Mouse (Mus musculus) lung, embryonic 15.5 days (tissue): Measurements from ENCODE around the gene Sox6. TPM values are rescaled to one million over a fixed set of nuclear protein-coding genes. Genes with fewer than 3 reads are reported as not detected.

Experiments used
- ATAC-seq: fragments of 200-750 bp; cut with Nextera tagmentation; 2 replicates; pipeline ENCODE4 v1.8.0; 2017; ENCODE audit warnings: moderate number of reproducible peaks, borderline replicate concordance; ENCODE audit not compliant: low FRiP score, low TSS enrichment; ENCODE audit errors: extremely low read depth
- H3K27ac ChIP-seq: fragments of 300-500 bp; sonication (generic); 2 replicates; pipeline ENCODE4 v1.5.1; 2015; ENCODE audit warnings: moderate library complexity, mild to moderate bottlenecking, inconsistent platforms
- H3K27me3 ChIP-seq: fragments of 300-500 bp; sonication (generic); 2 replicates; pipeline ENCODE4 v1.6.1; 2015; ENCODE audit warnings: inconsistent platforms
- H3K36me3 ChIP-seq: fragments of 300-500 bp; sonication (generic); 2 replicates; pipeline ENCODE4 v1.6.1; 2015; ENCODE audit warnings: inconsistent platforms
- H3K4me1 ChIP-seq: fragments of 300-500 bp; sonication (generic); 2 replicates; pipeline ENCODE4 v1.6.1; 2015; ENCODE audit warnings: inconsistent platforms
- H3K4me2 ChIP-seq: fragments of 300-500 bp; sonication (generic); 2 replicates; pipeline ENCODE4 v1.6.1; 2015; ENCODE audit warnings: inconsistent platforms, mild to moderate bottlenecking, moderate library complexity
- H3K4me3 ChIP-seq: fragments of 300-500 bp; sonication (generic); 2 replicates; pipeline ENCODE4 v1.5.1; 2015; ENCODE audit warnings: mild to moderate bottlenecking, inconsistent platforms
- H3K9ac ChIP-seq: fragments of 300-500 bp; sonication (generic); 2 replicates; pipeline ENCODE4 v1.6.1; 2015; ENCODE audit warnings: inconsistent platforms
- H3K9me3 ChIP-seq: fragments of 300-500 bp; sonication (generic); 2 replicates; pipeline ENCODE4 v1.6.1; 2016; ENCODE audit warnings: inconsistent platforms
- WGBS: fragments of 180-500 bp; shearing (Covaris S2); methylation state at CpG from one replicate; pipeline ENCODE4 v1.1.7; 2015; 5-methylcytosine and 5-hydroxymethylcytosine counted together
- polyA plus RNA-seq: library from polyadenylated mRNA; unstranded; fragments of >200 nt; fragmentation: Nextera tagmentation; extraction: Ambion mirVana; gene quantifications from 2 replicates; pipeline ENCODE4 v1.2.1, GENCODE M21; 2015

The Sox6 gene
- polyA plus RNA-seq, 1 experiment from 2014 or later: 23.1 TPM

DNA sequence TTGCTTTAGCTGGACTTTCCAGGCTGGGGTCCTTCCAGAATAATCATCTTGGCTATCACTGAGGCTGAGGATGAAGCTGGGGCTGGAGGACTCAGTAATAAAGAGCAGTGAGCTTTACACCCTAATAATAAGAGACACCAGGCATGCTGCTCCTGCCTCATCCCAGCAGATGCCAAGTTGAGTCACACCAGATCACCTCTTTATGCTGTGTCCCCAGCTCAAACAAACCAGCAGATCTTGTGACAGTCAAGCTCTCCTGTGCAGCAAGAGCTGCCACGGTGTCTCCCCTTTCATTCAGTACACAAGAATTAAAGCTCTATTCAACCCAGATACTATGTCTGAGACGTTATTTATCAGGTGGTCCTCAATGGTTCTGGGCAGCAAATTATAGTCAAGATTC is 560.8 kb downstream of the Sox6 start:
- H3K27me3 ChIP-seq: no peaks in the 10 kb centered on the region
- H3K36me3 ChIP-seq: no peaks in the 10 kb centered on the region
- no peak for ATAC-seq
- H3K27ac ChIP-seq: no peak overlapping the region
- no peak overlapping the region for H3K9ac ChIP-seq
- no peaks in the 10 kb centered on the region for H3K9me3 ChIP-seq
- H3K4me2 ChIP-seq: no peak overlapping the region
- WGBS: 74% methylated on average over 2 of the region's 2 CpGs
- H3K4me3 ChIP-seq: no peak overlapping the region
- H3K4me1 ChIP-seq: 0 out of 2 replicates have a peak, but pooled peaks cover 4% of the 10 kb centered on the region

DNA sequence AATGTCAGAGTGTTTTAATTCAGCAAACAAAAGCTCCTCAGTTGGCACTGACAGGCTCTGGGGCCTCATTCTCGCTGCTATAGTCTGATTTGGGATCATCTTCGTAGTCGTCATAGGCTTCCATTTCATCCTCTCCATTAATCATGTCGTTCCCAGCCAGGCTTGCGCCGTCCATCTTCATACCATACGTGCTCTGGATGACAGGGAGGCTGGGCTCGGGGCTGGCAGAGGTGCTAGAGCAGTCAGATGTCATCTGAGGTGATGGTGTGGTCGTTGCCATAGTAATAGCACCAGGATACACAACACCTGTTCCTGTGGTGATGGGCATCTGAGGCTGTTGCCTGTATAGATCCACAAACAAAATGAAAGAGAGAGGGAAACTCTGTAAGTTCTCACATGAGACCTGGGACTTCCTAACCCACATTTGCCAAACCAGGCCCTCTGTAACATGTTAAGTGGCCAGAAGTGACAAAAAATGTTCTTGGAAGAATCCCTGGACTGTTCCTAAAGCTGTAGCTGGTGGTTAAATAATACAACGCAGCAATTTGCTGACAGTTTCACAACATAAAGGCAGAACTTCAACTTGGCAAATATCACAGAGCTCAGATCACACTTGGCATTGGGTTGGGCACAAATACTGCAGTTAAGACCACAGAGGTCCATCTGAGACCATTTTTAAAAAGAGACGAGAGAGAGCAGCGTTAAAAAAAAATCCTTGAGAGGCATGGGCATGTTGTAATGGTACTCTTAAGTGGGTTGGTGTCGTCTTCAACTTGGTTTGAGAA is 561.5 kb downstream of the Sox6 start:
- H3K4me3 ChIP-seq: no peak overlapping the region
- WGBS: 54% methylated on average over 13 of the region's 13 CpGs
- H3K27ac ChIP-seq: no peak overlapping the region
- H3K36me3 ChIP-seq: no peaks in the 10 kb centered on the region
- H3K9me3 ChIP-seq: no peaks in the 10 kb centered on the region
- H3K27me3 ChIP-seq: no peaks in the 10 kb centered on the region
- 0 out of 2 replicates have a peak, but pooled peaks cover 4% of the 10 kb centered on the region for H3K4me1 ChIP-seq
- H3K4me2 ChIP-seq: no peak overlapping the region
- no peak for ATAC-seq
- H3K9ac ChIP-seq: no peak overlapping the region

DNA sequence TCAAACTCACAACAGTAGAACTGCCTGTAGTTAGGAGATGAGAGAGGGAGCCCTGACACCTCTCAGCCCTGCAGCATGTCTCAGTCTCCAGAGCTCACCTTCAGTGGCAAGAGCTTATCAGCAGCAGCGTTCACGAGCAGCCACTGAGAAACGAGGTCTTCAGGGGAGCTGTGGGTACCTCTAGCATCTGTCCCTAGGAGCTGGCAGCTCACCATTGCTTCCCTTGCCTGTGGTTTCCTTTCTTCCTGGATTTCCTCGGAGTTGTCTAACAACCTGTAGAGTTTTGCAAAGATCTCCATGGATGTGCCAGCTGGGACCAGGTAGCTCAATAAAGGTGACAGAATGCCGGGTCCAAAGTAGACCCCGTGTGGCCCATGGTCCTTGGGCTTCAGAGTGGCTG is 563.4 kb downstream of the Sox6 start:
- Histone ChIP-seq H3K36me3 (no peaks in the 10 kb centered on the region), H3K9ac (no peak overlapping the region), H3K4me1 (0 out of 2 replicates have a peak, but pooled peaks cover 4% of the 10 kb centered on the region), H3K4me3 (no peak overlapping the region), H3K4me2 (no peak overlapping the region), H3K9me3 (no peaks in the 10 kb centered on the region), H3K27ac (no peak overlapping the region), H3K27me3 (no peaks in the 10 kb centered on the region)
- no peak for ATAC-seq
- 63% methylated on average over 6 of the region's 6 CpGs for WGBS

- Histone ChIP-seq H3K4me3 (no peak overlapping the region), H3K4me2 (no peak overlapping the region), H3K27me3 (no peaks in the 10 kb centered on the region), H3K36me3 (no peaks in the 10 kb centered on the region), H3K9me3 (no peaks in the 10 kb centered on the region), H3K4me1 (0 out of 2 replicates have a peak, but pooled peaks cover 4% of the 10 kb centered on the region), H3K27ac (no peak overlapping the region), H3K9ac (no peak overlapping the region)
- ATAC-seq: no peak
- WGBS: 73% methylated on average over 9 of the region's 9 CpGs
Observed at GRCm38 (mm10) chr7:115474115-115474514, 564.5 kb downstream of the Sox6 start.

GRCm38 (mm10) chr7:115472850-115473249 is 565.7 kb downstream of the Sox6 start:
- Histone ChIP-seq H3K27me3 (no peaks in the 10 kb centered on the region), H3K36me3 (no peaks in the 10 kb centered on the region), H3K9ac (no peak overlapping the region), H3K27ac (no peak overlapping the region), H3K9me3 (no peaks in the 10 kb centered on the region), H3K4me3 (no peak overlapping the region), H3K4me2 (no peak overlapping the region), H3K4me1 (0 out of 2 replicates have a peak, but pooled peaks cover 4% of the 10 kb centered on the region)
- 71% methylated on average over 3 of the region's 3 CpGs for WGBS
- ATAC-seq: no peak

DNA sequence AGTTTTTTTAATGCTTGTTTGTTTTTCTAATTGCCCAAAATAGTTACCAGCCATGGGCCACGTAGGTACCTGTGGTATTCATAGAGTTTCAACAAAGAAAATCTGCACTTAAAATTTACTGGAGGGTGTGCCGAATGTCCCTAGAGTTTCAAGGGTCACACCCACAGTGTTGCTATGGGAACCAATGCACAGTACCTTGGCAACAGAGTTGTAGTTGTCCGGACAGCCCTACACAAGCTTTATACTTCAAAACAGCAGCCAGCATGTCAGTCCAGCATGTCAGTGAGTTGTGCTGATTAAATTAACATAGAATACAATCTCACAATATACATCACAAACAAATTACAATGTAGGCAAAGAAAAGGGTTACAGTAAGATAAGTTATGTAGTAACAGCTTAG is 567.1 kb downstream of the Sox6 start:
- WGBS: 49% methylated on average over 3 of the region's 3 CpGs
- H3K4me1 ChIP-seq: peaks cover 6% of the 10 kb centered on the region; the same call in 1 of the 2 replicates

GRCm38 (mm10) chr7:115466811-115467210 is 571.8 kb downstream of the Sox6 start:
- Histone ChIP-seq H3K4me3 (no peak overlapping the region), H3K4me2 (no peak overlapping the region), H3K27me3 (no peaks in the 10 kb centered on the region), H3K9ac (no peak overlapping the region), H3K27ac (no peak overlapping the region), H3K36me3 (no peaks in the 10 kb centered on the region), H3K9me3 (no peaks in the 10 kb centered on the region), H3K4me1 (peaks cover 10% of the 10 kb centered on the region)
- 37% methylated on average over 6 of the region's 6 CpGs for WGBS
- no peak for ATAC-seq

More for the DNA sequence above, 567.1 kb downstream of the Sox6 start:
- no peaks in the 10 kb centered on the region for H3K9me3 ChIP-seq
- H3K27me3 ChIP-seq: no peaks in the 10 kb centered on the region
- H3K4me3 ChIP-seq: no peak overlapping the region
- ATAC-seq: no peak
- H3K9ac ChIP-seq: no peak overlapping the region
- no peak overlapping the region for H3K27ac ChIP-seq
- H3K4me2 ChIP-seq: no peak overlapping the region
- H3K36me3 ChIP-seq: no peaks in the 10 kb centered on the region

DNA sequence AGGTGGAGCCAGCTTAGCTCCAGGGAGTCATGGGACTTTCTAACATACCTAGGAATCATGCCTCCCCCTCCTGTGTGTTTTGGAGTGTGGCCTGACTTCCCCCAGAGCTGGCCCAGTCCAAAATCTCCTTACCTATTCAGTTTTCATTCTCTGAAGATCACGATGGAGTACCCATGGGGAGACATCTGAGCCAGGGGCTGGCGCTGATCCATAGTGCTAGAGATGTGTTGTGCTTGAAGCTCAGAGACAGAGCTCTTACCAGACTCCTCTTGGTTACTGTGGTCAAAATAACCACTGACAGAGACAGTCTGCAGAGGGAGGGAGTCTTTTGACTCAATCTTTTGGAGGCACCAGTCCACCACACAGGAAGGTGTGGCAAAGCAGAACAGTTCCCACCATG is 575.2 kb downstream of the Sox6 start:
- H3K27me3 ChIP-seq: no peaks in the 10 kb centered on the region
- H3K9ac ChIP-seq: no peak overlapping the region
- no peak overlapping the region for H3K4me2 ChIP-seq
- ATAC-seq: peak; percentile 31; the same call in 1 of the 2 replicates
- H3K9me3 ChIP-seq: no peaks in the 10 kb centered on the region
- H3K4me3 ChIP-seq: no peak overlapping the region
- no peaks in the 10 kb centered on the region for H3K36me3 ChIP-seq
- peaks cover 10% of the 10 kb centered on the region for H3K4me1 ChIP-seq
- no peak overlapping the region for H3K27ac ChIP-seq
- 74% methylated on average over 2 of the region's 2 CpGs for whole genome bisulfite sequencing

DNA sequence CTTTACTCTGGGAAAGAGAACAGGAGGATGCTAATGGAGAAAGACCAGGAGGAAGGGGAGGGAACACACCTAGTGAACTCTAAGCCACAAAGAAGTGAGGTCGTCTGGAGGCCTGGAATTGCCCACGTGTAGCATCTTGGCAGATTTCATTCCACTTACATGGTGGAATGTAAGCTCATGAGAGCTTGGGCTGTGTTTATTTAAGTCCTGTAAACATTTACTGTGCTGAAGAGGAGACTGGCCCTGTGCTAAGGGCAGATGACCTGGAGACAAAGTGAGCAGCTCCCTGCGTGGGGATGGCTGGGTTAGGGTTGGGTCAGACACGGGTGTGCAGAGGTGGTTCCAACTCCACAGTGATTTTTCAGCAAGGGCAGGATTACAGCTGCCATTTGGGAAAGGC is 576.3 kb downstream of the Sox6 start:
- no peaks in the 10 kb centered on the region for H3K36me3 ChIP-seq
- 12% methylated on average over 4 of the region's 4 CpGs for WGBS
- no peaks in the 10 kb centered on the region for H3K9me3 ChIP-seq
- ATAC-seq: no peak
- H3K9ac ChIP-seq: no peak overlapping the region
- no peak overlapping the region for H3K4me3 ChIP-seq
- H3K4me1 ChIP-seq: peaks cover 10% of the 10 kb centered on the region
- no peaks in the 10 kb centered on the region for H3K27me3 ChIP-seq
- no peak overlapping the region for H3K4me2 ChIP-seq
- no peak overlapping the region for H3K27ac ChIP-seq

GRCm38 (mm10) chr7:115454988-115455387 is 583.6 kb downstream of the Sox6 start:
- no peak overlapping the region for H3K9ac ChIP-seq
- WGBS: 66% methylated on average over 5 of the region's 5 CpGs
- ATAC-seq: no peak

DNA sequence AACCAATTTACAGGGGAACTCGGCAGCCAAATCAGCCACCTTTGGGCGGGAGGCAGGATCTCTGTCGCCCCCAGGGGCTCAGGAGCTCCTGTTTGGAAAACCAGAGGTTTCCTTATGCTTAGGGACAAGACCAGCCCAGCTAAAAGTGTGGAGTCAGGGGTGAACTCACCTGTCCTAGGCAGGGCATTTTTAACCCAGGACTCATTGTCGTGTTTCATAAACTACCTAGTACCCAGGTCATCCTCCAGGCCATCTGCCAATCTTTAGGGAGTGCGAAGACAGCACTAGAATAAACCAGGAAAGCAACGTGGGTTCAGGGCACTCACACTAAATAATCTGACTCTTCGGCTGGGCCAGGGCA is 584.9 kb downstream of the Sox6 start:
- Histone ChIP-seq H3K4me3 (peak overlapping the region; percentile 18; the same call in 1 of the 2 replicates), H3K36me3 (no peaks in the 10 kb centered on the region), H3K27me3 (no peaks in the 10 kb centered on the region), H3K9ac (no peak overlapping the region), H3K4me1 (peaks cover 6% of the 10 kb centered on the region; the same call in 1 of the 2 replicates), H3K27ac (no peak overlapping the region), H3K4me2 (peak overlapping the region; percentile 46), H3K9me3 (no peaks in the 10 kb centered on the region)
- ATAC-seq: no peak
- WGBS: 59% methylated on average over 7 of the region's 7 CpGs

More at GRCm38 (mm10) chr7:115454988-115455387, 583.6 kb downstream of the Sox6 start:
- Histone ChIP-seq H3K36me3 (no peaks in the 10 kb centered on the region), H3K27ac (no peak overlapping the region), H3K4me2 (no peak overlapping the region), H3K4me1 (peaks cover 6% of the 10 kb centered on the region; the same call in 1 of the 2 replicates), H3K9me3 (no peaks in the 10 kb centered on the region), H3K4me3 (no peak overlapping the region), H3K27me3 (no peaks in the 10 kb centered on the region)

DNA sequence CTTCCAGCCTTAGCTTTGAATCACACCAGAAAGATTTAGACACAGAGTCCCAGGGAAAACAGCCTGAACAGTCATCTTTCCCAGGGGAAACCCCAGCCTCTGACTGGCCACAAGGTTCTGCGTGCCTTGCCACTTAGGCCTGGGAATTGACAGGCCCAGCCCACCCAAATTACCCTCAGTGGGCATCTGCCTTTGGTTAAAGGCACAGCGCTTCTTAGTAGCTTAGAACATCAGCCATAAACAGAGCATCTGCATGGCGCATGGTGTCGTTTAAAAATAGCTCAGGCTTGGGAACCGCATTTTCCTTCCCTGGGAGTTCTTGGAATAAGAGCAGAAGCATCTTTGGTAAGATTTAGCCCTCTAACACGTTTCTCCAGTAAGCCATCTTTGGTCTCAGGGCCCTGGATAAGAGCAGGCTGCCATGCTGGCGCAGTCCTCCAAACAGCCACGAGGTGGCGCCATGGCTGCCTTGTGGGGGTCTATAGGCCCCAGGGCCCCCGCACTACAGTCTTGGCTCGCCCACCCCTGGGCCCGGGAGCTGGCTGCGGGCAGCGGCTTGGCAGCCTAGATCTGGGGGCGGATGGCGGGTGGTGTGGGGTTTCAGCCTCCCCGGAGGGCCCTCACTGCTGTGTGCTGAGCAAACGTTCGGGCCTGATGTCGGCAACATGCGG is 585.4 kb downstream of the Sox6 start:
- 27% methylated on average over 21 of the region's 21 CpGs for WGBS
- Histone ChIP-seq H3K4me1 (peaks cover 6% of the 10 kb centered on the region; the same call in 1 of the 2 replicates), H3K27me3 (no peaks in the 10 kb centered on the region), H3K36me3 (no peaks in the 10 kb centered on the region), H3K9me3 (no peaks in the 10 kb centered on the region), H3K4me3 (peak overlapping the region; percentile 18; the same call in 1 of the 2 replicates), H3K4me2 (peak overlapping the region; percentile 46), H3K27ac (no peak overlapping the region), H3K9ac (no peak overlapping the region)
- ATAC-seq: peak; percentile 58; the same call in 1 of the 2 replicates
